8 mouse cellular contexts compared by ENCODE assay signal in the genomic region with DNA sequence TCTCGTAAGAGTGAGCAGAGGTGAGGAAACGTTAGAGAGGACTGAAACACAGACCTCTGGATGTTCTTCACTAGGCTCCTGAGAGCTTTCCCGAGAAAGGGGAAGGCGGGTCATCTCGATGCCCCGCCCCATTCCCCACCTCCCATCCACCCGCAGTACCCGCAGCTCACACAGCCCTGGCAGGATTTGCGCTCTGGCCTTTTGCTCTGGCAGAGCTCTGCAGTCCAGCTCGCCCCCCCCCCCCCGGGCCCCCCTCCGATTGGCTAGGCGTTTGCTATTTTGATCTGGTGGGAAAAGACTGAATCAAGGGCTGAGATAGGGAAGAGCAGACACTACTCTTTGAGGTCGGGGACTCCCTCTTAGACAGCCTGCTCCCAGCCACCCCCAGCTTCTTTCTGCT.
DNase-seq lines count a peak whose midpoint lies in the region; ATAC-seq lines count a peak whose summit lies in the region.

No protein-coding gene starts in this region.

- H3K4me3 ChIP-seq in forebrain, embryonic 14.5 days (ENCODE audit: low read depth, low read length) = peak overlapping the region; percentile 49
- peak overlapping the region; percentile 48 for H3K4me3 ChIP-seq in limb, embryonic 13.5 days

- peak overlapping the region; percentile 70; the same call in 1 of the 2 replicates for H3K27ac ChIP-seq in forebrain, embryonic 14.5 days (ENCODE audit: low read depth, low read length)
- no peak overlapping the region for H3K27ac ChIP-seq in limb, embryonic 13.5 days

- H3K9ac ChIP-seq in forebrain, embryonic 14.5 days (ENCODE audit: low read length) = peak overlapping the region; percentile 74
- no peak overlapping the region for H3K9ac ChIP-seq in limb, embryonic 13.5 days

- H3K36me3 ChIP-seq in forebrain, embryonic 14.5 days (ENCODE audit: control insufficient read depth, insufficient read depth, low read length) = no peaks in the 10 kb centered on the region
- H3K36me3 ChIP-seq in limb, embryonic 13.5 days = no peaks in the 10 kb centered on the region

- H3K27me3 ChIP-seq in forebrain, embryonic 14.5 days (replicated peaks; ENCODE audit: control insufficient read depth, insufficient read depth, low read length) = no peaks in the 10 kb centered on the region; the same call in none of the 2 replicates
- H3K27me3 ChIP-seq in limb, embryonic 13.5 days = peaks cover 67% of the 10 kb centered on the region

- 0 out of 2 replicates have a peak, but pooled peaks have one; percentile 9 for ATAC-seq in frontal cortex, adult (ENCODE audit: low TSS enrichment)
- peak; percentile 21 for ATAC-seq in forebrain, embryonic 14.5 days
- no peak for ATAC-seq in limb, embryonic 13.5 days (ENCODE audit: low FRiP score, low read depth)
- no peak for ATAC-seq in megakaryocyte-erythroid progenitor cell, adult 5-6 weeks (replicated peaks; ENCODE audit: low FRiP score, low TSS enrichment, poor library complexity, severe bottlenecking)

- no peak for DNase-seq in frontal cortex, adult 2 months (ENCODE audit: extremely low spot score in 1 of 2, low spot score in 1 of 2)
- peak; percentile 86 for DNase-seq in brain, adult 2 months (ENCODE audit: low read depth, low spot score)
- DNase-seq in forebrain, embryonic 14.5 days (ENCODE audit: low spot score) = peak; percentile 61
- DNase-seq in gastrocnemius, postnatal 10 days = no peak
- DNase-seq in ovary, postnatal 36 days (ENCODE audit: low spot score) = no peak

- H3K4me2 ChIP-seq in forebrain, embryonic 14.5 days (ENCODE audit: low read length) = peak overlapping the region; percentile 88
- peak overlapping the region; percentile 89 for H3K4me2 ChIP-seq in limb, embryonic 13.5 days (replicated peaks)

- no peaks in the 10 kb centered on the region for H3K9me3 ChIP-seq in forebrain, embryonic 14.5 days (replicated peaks; ENCODE audit: control insufficient read depth, low read length)
- no peaks in the 10 kb centered on the region for H3K9me3 ChIP-seq in limb, embryonic 13.5 days

- H3K4me1 ChIP-seq in forebrain, embryonic 14.5 days (ENCODE audit: control insufficient read depth, insufficient read depth, low read length) = no peaks in the 10 kb centered on the region
- H3K4me1 ChIP-seq in limb, embryonic 13.5 days = peaks cover 16% of the 10 kb centered on the region

- WGBS in forebrain, embryonic 14.5 days = 4% methylated on average over 12 of the region's 14 CpGs
- 3% methylated on average over 14 of the region's 14 CpGs for WGBS in limb, embryonic 13.5 days

Comparison
In these comparisons a context has a peak if more than half of its experiments do, and no peak if none do; other contexts are left out.
1. ATAC-seq: peak in frontal cortex, adult (single experiment) and forebrain, embryonic 14.5 days (single experiment); none in limb, embryonic 13.5 days (single experiment) and megakaryocyte-erythroid progenitor cell, adult 5-6 weeks (single experiment).
2. DNase-seq: peak in brain, adult 2 months (single experiment) and forebrain, embryonic 14.5 days (single experiment); none in frontal cortex, adult 2 months (0 of 2), gastrocnemius, postnatal 10 days (single experiment) and ovary, postnatal 36 days (single experiment).